Mouse (Mus musculus) 416B (cell line): ENCODE measurements around the gene Mapk8ip2.

Experiments used
- DNase-seq: peaks from one replicate; pipeline ENCODE4 v3.0.0; 2011; ENCODE audit warnings: low read depth

The Mapk8ip2 gene

DNA sequence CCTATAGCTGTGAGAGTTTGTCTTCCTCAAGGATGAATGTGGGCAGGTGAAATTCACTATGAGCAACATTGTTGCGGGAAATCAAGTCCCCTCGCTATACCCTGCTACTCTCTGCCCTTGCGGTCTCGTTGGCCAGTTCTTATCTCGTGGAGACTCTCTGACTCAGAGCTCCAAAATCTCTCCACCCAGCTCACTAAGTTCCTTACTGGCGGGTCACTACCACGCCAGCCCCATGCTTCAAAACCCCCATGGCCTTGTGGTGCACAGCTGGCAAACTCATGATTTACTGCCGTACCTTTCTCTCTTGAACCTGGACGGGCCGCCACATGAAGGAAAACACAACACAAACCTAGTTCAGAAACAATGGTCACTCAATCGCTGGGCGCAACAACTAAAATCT, 34.5 kb downstream of the Mapk8ip2 start:
- DNase-seq, result no peak

DNA sequence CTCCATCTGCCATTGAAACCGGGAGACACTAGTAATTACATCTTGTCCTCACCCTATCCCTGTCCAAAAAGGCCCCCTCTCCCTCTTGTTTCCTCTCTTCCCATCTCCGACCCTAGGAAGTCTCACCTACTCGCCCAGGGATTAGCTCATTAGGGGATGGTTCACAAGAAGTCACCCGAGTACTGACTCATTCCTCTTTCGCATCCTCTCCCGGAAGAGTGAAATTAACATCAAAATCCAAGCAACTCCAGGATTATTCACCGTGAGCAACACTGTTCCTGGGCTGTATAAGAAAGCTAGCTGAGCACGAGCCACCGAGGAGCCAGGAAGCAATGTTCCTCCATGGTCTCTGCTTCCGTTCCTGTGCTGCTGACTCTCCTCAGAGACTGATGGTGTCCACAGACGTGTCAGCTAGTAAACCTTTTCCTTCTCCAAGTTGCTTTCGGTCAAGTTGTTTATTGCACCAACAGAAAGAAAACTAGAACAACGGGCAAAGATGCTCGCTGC, 35.0 kb downstream of the Mapk8ip2 start:
- no peak for DNase-seq

- DNase-seq, result peak; percentile 46
Observed at GRCm38 (mm10) chr15:89494970-89495369, 41.3 kb downstream of the Mapk8ip2 start.

- no peak for DNase-seq
Observed at GRCm38 (mm10) chr15:89496131-89496530, 42.4 kb downstream of the Mapk8ip2 start.

GRCm38 (mm10) chr15:89496841-89497240, 43.1 kb downstream of the Mapk8ip2 start:
- no peak for DNase-seq

DNA sequence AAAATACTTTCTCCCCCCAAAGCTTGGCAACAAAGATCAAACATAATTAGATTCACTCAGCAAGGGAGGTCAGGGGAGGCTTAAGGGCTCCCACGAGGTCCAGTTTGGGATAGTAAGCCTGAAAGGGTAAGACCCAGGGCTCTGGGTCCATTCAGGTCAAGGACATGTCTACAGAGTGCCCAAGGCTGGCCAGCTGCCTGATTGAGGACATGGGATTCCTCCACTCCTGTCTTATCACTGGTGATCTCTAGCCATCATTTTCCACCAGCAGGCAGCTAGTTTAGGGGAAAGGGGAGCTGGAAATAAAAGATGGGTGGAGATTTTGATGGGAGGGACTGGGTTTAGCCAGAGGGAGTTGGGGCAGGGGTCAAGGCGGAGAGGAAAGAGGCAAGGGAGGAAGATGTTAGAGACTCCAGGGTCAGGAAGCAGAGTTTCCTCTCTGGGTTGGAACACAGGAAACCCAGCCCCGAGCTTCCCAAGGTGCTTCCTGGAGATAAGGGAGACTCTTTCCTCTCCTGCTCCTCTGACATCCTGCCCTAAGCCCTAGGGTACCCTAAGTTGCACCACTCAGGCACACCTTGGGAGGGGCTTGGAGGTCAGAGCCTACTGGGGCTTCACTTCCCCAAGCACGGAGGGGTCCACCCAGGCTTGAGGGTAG, 43.8 kb downstream of the Mapk8ip2 start:
- peak; percentile 97 for DNase-seq

- DNase-seq, result peak; percentile 53
Observed at GRCm38 (mm10) chr15:89498049-89498960, 44.6 kb downstream of the Mapk8ip2 start.

DNA sequence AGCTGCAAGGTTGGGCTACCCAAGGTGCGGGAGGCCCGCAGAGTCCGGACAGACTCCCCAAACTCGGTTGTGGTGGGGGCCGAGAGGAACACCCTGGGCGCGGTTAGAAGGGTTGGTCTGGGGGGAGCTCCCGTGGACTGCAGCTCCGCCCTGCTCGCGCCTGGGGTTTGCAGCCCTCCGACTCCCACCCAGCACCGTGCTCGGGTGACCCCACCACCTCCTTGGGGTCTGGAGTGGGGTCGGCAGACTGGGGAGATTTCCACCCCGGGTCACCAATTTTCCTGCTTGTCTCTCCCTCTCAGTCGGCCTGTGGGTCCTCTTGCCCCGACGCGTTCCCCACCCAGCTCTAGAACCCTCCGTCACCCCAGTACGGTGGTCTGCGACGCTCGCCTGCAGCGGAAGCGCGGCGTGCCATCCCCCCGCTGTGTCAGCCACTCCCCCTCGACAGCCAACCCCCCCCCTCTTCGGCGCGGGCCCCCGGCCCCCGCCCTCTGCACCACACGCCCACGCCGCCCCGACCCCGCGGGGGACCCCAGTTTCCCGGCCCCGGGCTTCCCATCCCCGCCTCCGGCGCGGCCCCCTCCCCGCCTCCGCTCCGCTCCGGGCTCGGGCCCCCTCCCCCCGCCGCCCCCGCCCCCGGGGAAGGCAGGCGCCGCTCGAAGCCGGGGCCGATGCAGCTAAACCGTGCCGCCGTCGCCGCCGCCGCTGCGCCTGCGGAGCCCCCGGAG, 45.4 kb downstream of the Mapk8ip2 start, which contains the start of gene Shank3:
Shank3 (plus strand) TSS at position 663 of the 728 bp plus-strand sequence.
- DNase-seq, result no peak

- DNase-seq, result no peak
Observed at GRCm38 (mm10) chr15:89499784-89500220, 46.1 kb downstream of the Mapk8ip2 start.

- no peak for DNase-seq
Observed at GRCm38 (mm10) chr15:89500221-89500791, 46.6 kb downstream of the Mapk8ip2 start.

DNA sequence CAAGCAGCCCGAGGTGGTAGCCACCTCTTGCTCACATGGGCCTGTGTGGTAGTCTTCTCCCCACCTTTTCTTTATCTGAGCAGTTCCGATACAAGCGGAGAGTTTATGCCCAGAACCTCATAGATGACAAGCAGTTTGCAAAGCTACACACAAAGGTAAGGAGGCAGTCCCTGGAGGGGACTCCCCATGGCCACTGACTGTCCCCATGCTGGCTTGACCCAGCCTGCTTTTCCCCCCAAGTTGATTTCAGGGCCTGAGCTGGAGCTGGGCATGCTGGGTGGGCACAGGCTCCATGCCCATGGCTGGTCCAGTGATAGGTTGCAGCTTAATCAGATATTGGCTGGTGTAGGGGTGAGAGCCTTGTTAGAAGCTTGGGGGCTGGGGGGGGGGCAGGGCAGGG, 47.6 kb downstream of the Mapk8ip2 start:
- no peak for DNase-seq

DNA sequence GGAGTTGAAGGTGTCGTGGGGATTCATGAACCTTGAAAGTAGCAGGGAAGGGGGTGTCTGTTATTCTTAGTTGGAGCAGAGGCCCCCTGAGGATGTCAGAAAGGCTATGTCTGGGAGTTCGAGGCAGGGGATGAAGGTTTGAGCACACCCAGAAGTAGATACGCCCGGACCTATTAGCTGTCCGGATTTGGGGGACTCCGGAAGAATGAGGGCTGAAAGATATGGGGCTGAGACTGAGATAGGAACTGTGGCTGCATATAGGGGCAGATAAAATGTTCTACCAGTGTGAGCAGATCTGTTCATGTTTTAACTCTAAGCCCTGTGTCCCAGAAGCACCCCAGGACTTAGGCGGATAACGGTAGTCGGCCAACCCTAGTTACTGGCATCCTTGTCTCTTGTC, 51.1 kb downstream of the Mapk8ip2 start:
- no peak for DNase-seq

GRCm38 (mm10) chr15:89507751-89508150, 54.0 kb downstream of the Mapk8ip2 start:
- DNase-seq, result no peak

DNA sequence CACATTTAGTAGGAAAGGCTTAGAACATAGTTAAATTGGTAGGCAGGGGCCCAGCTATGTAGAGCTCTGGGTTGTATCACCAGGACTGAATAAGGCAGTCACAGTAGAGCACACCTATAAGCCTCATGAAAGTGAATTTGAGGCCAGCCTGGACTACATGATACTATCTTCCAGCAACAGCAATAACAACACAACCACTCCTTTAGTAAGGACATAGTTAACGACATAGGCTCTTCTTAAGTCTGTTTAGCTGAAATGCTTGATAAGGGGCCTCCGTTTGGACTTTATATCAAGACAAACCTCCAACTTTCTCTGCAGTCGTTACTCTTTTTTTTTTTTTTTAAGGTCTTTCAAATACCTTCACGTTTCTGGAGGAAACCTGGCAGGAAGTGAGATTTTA, 59.0 kb downstream of the Mapk8ip2 start:
- DNase-seq, result no peak
